Mouse (Mus musculus): ENCODE results near the gene Lamp1. TPM values are rescaled to one million over a fixed set of nuclear protein-coding genes. Genes with fewer than 3 reads are reported as not detected.
A peak's percentile ranks its signal among the peaks of the same experiment; 100 is the strongest.
"Not testable (repeated sequence)": the region's sequence is repeated elsewhere in the genome, so short reads cannot be mapped to it uniquely, and the experiment has no call there.

The Lamp1 gene
- 411 and 537 TPM in 2 replicates for polyA plus RNA-seq (2012; rRNA removed)

DNA sequence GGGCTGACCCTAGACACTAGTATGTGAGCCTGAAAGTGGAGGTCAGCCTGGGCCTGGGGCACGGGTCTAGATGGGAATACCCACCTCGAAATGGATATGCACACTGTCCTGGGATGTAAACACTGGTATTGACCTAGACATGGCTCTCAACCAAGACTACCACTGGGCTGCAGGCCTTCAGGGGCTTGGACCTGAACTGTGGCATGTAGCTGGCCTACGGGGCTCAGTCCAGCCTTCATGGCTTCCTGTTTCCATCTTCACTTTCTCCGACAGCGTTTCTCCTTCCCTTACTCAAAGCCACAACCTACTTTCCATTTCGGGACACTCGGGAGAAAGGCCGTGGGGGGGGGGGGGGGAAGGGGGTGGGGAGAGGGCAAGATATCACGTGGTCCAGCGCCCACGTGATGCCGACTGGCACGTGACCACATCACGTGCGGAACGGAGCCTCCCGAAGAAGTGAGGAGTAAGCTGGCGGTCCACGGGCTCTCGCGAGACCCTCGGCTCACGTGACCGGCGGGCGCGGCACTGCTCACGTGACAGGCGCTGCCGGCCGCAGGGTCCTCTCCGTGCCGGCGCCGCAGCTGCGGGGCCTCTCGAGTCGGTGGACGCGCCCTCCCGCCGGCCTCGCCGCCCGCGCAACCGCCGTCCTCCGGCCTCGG is at the start of gene Lamp1:
Gene Lamp1, plus strand, starts transcription at position 444 of the 659 bp plus-strand sequence.
- WGBS, result 1% methylated on average over 49 of the region's 50 CpGs

GRCm38 (mm10) chr8:13109416-13109960 is 49.5 kb upstream of the Lamp1 start:
- 53% methylated on average over 1 of the region's 1 CpGs for WGBS
- no peak for DNase-seq (ENCODE audit: low read depth, low spot score)

More for the DNA sequence above, at the start of gene Lamp1:
- DNase-seq (ENCODE audit: low read depth, low spot score), result peak; percentile 89

- 85% methylated on average over 11 of the region's 11 CpGs for WGBS
- no peak for DNase-seq (ENCODE audit: low read depth, low spot score)
Measured at GRCm38 (mm10) chr8:13111917-13112316, 47.0 kb upstream of the Lamp1 start.

DNA sequence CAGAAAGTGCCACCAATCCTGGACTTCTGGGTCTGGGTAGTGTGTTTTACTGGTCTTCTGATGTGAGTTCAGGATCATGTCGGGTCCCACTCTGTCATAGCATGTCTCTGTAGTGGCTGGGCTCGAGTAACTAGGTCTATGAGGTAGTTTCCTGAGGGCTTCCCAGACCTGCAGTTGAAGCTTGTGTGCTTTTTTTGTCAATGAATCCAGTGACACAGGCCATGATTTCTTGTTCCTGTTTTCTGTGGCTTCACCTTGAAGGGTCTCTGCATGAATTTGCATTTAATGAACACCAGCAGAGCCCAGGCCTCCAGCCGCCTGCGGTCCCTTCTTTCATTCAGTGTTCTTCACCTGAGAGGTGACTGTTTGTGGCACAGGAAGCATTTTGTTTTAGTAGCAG is 45.7 kb upstream of the Lamp1 start:
- WGBS, result 88% methylated on average over 4 of the region's 4 CpGs

DNA sequence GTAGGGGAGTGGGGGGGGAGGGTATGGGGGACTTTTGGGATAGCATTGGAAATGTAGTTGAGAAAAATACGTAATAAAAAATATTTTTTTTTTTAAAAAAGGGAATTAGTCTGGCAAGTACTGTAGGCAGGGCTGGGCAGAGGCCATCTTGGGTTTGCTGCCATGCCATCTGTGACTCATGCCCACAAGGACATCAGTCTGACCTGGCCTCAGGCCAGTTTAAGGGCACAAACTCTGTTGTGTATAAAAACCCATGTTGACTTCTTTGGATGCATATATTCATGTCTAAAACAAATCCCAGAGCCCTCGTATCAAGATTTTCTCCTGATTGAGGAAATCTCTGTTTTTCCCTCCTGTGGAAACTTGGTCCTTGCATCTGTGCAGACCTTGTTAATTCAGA is 41.9 kb upstream of the Lamp1 start:
- 95% methylated on average over 2 of the region's 2 CpGs for WGBS
- no peak for DNase-seq (ENCODE audit: low read depth, low spot score)

More for the DNA sequence above, 45.7 kb upstream of the Lamp1 start:
- no peak for DNase-seq (ENCODE audit: low read depth, low spot score)

- DNase-seq (ENCODE audit: low read depth, low spot score), result no peak
- 81% methylated on average over 3 of the region's 3 CpGs for WGBS
Measured at GRCm38 (mm10) chr8:13118516-13118915, 40.4 kb upstream of the Lamp1 start.

- DNase-seq (ENCODE audit: low read depth, low spot score), result no peak
- 85% methylated on average over 7 of the region's 7 CpGs for WGBS
Measured at GRCm38 (mm10) chr8:13120882-13121665, 37.9 kb upstream of the Lamp1 start.

GRCm38 (mm10) chr8:13122887-13123421 is 36.0 kb upstream of the Lamp1 start:
- 93% methylated on average over 7 of the region's 7 CpGs for WGBS
- no peak for DNase-seq (ENCODE audit: low read depth, low spot score)

DNA sequence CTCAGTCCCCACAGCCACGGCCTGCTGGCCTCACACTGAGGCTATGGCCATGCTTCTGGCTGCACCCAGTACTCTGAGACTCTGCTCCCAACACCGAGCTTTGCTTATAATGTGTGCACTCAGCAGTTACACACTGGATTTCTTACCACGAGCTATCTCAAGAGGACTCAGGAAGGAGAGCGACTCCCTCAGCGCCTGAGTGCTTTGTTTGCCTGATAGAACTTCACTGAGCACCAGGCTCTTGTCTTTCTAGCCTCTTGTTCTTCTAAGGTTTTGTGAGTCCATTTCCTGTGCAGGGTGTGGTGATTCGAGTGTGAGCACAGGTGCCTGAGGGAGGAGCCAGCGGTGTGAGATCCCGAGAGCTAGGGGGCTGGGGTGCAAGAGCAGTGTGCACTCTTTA is 34.1 kb upstream of the Lamp1 start:
- WGBS, result 89% methylated on average over 8 of the region's 8 CpGs
- no peak for DNase-seq (ENCODE audit: low read depth, low spot score)

DNA sequence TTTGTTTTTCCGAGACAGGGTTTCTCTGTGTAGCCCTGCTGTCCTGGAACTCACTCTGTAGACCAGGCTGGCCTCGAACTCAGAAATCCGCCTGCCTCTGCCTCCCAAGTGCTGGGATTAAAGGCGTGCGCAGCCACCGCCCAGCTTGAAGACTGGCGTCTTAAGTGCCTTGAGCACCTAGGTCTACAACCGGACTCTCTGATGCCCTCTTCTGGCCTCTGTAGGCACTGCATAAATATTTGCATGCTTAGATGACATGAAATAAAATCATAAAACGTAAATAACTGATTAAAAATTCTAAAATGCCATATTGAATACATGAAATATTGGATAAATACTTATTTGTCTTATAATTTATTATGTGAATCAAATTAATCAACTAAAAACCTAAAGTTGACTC is 26.7 kb upstream of the Lamp1 start:
- DNase-seq (ENCODE audit: low read depth, low spot score), result not testable (repeated sequence)
- WGBS, result 59% methylated on average over 9 of the region's 9 CpGs

GRCm38 (mm10) chr8:13139641-13140182 is 19.2 kb upstream of the Lamp1 start:
- 89% methylated on average over 6 of the region's 6 CpGs for WGBS
- no peak for DNase-seq (ENCODE audit: low read depth, low spot score)

- 90% methylated on average over 5 of the region's 5 CpGs for WGBS
- no peak for DNase-seq (ENCODE audit: low read depth, low spot score)
Measured at GRCm38 (mm10) chr8:13141681-13142080, 17.3 kb upstream of the Lamp1 start.

GRCm38 (mm10) chr8:13148476-13148875 is 10.5 kb upstream of the Lamp1 start:
- DNase-seq (ENCODE audit: low read depth, low spot score), result no peak
- 53% methylated on average over 2 of the region's 2 CpGs for WGBS

GRCm38 (mm10) chr8:13149287-13149686 is 9.7 kb upstream of the Lamp1 start:
- no peak for DNase-seq (ENCODE audit: low read depth, low spot score)
- 95% methylated on average over 2 of the region's 2 CpGs for WGBS

- WGBS, result 53% methylated on average over 5 of the region's 5 CpGs
- DNase-seq (ENCODE audit: low read depth, low spot score), result no peak
Measured at GRCm38 (mm10) chr8:13149866-13150265, 9.1 kb upstream of the Lamp1 start.

- 96% methylated on average over 2 of the region's 2 CpGs for WGBS
Measured at GRCm38 (mm10) chr8:13150929-13151328, 8.0 kb upstream of the Lamp1 start.

GRCm38 (mm10) chr8:13154099-13154498 is 4.9 kb upstream of the Lamp1 start:
- WGBS, result 74% methylated on average over 9 of the region's 9 CpGs
- DNase-seq (ENCODE audit: low read depth, low spot score), result no peak

More at GRCm38 (mm10) chr8:13150929-13151328, 8.0 kb upstream of the Lamp1 start:
- DNase-seq (ENCODE audit: low read depth, low spot score), result no peak

- DNase-seq (ENCODE audit: low read depth, low spot score), result no peak
- WGBS, result 60% methylated on average over 9 of the region's 9 CpGs
Measured at GRCm38 (mm10) chr8:13155358-13155757, 3.6 kb upstream of the Lamp1 start.

DNA sequence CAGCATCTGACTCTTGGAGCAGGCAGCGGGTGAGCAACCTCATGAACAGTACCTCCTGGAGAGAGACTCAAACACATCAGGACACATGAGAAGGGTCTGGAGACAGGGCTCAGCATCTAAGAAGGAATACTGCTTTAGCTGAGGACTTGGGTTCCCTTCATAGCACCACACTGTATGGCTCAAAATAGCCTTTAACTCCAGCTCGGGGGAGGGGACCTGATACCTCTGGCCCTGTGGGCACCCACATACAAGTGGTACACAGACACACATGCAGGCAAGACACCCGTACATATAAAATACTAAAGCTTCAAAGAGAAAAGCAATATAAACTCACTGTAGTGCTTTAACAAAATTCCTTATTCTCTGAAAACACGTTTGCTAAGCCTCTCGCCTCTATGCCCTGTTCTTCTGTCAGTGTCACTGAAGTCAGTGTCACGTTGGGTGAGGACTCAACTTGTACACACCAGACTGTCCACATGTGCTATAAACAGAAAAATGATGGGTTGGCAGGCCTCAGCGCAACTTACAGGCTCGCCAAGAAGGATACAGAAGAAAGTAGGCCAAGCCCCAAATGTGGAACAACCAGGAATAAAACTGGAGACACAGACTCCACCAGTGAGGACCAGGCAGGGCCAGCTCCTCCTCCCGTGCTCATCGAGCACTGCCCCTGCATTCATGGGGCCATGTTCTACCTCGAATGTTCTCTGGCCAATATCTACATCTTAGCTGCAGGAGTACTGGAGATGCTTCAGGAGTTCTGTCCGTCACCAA is 2.4 kb upstream of the Lamp1 start:
- WGBS, result 67% methylated on average over 12 of the region's 12 CpGs
- no peak for DNase-seq (ENCODE audit: low read depth, low spot score)
